ENCODE assay signal across 26 mouse cellular contexts in genomic region chr4:125736783-125737182, GRCm38 (mm10).
DNase-seq lines count a peak whose midpoint lies in the region; ATAC-seq and TF ChIP-seq lines count a peak whose summit lies in the region.
"Had no signal": no experiment of that assay in that cellular context is flagged by ENCODE, and none has a peak within 500 bp of the region (broad histone marks: within the 10 kb centered on the region; RNA-seq: fewer than 3 reads in every experiment).

No protein-coding gene starts in this region.

- no peak overlapping the region for H3K9ac ChIP-seq in hindbrain, postnatal 0 days (replicated peaks; ENCODE audit: low read length)
- no peak overlapping the region for H3K9ac ChIP-seq in hindbrain, embryonic 13.5 days
- H3K9ac ChIP-seq in kidney, embryonic 14.5 days (ENCODE audit: low read depth, low read length), result no peak overlapping the region
- H3K9ac ChIP-seq: embryonic facial prominence, embryonic 12.5 days; embryonic facial prominence, embryonic 15.5 days; forebrain, embryonic 12.5 days; heart, embryonic 12.5 days; heart, embryonic 15.5 days; hindbrain, embryonic 14.5 days had no signal

- WGBS in hindbrain, postnatal 0 days, result 56% methylated on average over 4 of the region's 4 CpGs
- 62% methylated on average over 4 of the region's 4 CpGs for WGBS in hindbrain, embryonic 13.5 days
- 79% methylated on average over 4 of the region's 4 CpGs for WGBS in kidney, embryonic 14.5 days

- H3K4me2 ChIP-seq in hindbrain, postnatal 0 days (ENCODE audit: low read depth, low read length), result no peak overlapping the region
- no peak overlapping the region for H3K4me2 ChIP-seq in hindbrain, embryonic 13.5 days
- no peak overlapping the region for H3K4me2 ChIP-seq in kidney, embryonic 14.5 days (replicated peaks; ENCODE audit: low read depth, low read length)
- H3K4me2 ChIP-seq: embryonic facial prominence, embryonic 12.5 days; embryonic facial prominence, embryonic 15.5 days; forebrain, embryonic 12.5 days; heart, embryonic 12.5 days; heart, embryonic 15.5 days; hindbrain, embryonic 14.5 days had no signal

- no peaks in the 10 kb centered on the region for H3K36me3 ChIP-seq in hindbrain, postnatal 0 days (ENCODE audit: insufficient read depth, low read length)
- no peaks in the 10 kb centered on the region for H3K36me3 ChIP-seq in hindbrain, embryonic 13.5 days
- no peaks in the 10 kb centered on the region for H3K36me3 ChIP-seq in kidney, embryonic 14.5 days (ENCODE audit: control insufficient read depth, insufficient read depth, low read length)
- H3K36me3 ChIP-seq: embryonic facial prominence, embryonic 12.5 days; embryonic facial prominence, embryonic 15.5 days; forebrain, embryonic 12.5 days; heart, embryonic 12.5 days; heart, embryonic 15.5 days; hindbrain, embryonic 10.5 days had no signal

- no peaks in the 10 kb centered on the region for H3K27me3 ChIP-seq in hindbrain, postnatal 0 days (ENCODE audit: insufficient read depth, low read length)
- H3K27me3 ChIP-seq in hindbrain, embryonic 13.5 days, result peaks cover 15% of the 10 kb centered on the region
- H3K27me3 ChIP-seq in kidney, embryonic 14.5 days (ENCODE audit: control insufficient read depth, insufficient read depth, low read length), result no peaks in the 10 kb centered on the region
- H3K27me3 ChIP-seq: embryonic facial prominence, embryonic 15.5 days had no signal

- H3K27ac ChIP-seq in hindbrain, postnatal 0 days, result no peak overlapping the region
- H3K27ac ChIP-seq in hindbrain, embryonic 13.5 days, result no peak overlapping the region
- H3K27ac ChIP-seq in kidney, embryonic 14.5 days (ENCODE audit: low read depth, low read length), result no peak overlapping the region
- H3K27ac ChIP-seq: embryonic facial prominence, embryonic 12.5 days; embryonic facial prominence, embryonic 15.5 days; forebrain, embryonic 12.5 days; heart, embryonic 15.5 days; hindbrain, embryonic 10.5 days; hindbrain, embryonic 14.5 days had no signal

- no peak for DNase-seq in hindbrain, postnatal 0 days (ENCODE audit: low spot score)
- DNase-seq in MN1 (ENCODE audit: low spot score), result peak; percentile 66
- peak; percentile 30 for DNase-seq in R1 (ENCODE audit: low read depth, low spot score)
- DNase-seq in retina, embryonic 14.5 days (ENCODE audit: low spot score), result peak; percentile 44
- no peak for DNase-seq in right cerebral cortex, postnatal 4 days
- DNase-seq: adrenal gland, adult 2 months; adrenal gland, postnatal 14 days; cerebellum, adult 11-12 months; cerebellum, adult 8-10 months; cerebellum, postnatal 14 days; gastrocnemius, postnatal 25 days; heart, adult 18-20 months; heart, postnatal 10 days; heart, postnatal 36 days had no signal

- no peak for TF ChIP-seq CTCF in hindbrain, postnatal 0 days (IDR thresholded peaks at IDR 0.05; ENCODE audit: low read depth)

- no peaks in the 10 kb centered on the region for H3K9me3 ChIP-seq in hindbrain, postnatal 0 days (ENCODE audit: low read length)
- no peaks in the 10 kb centered on the region for H3K9me3 ChIP-seq in hindbrain, embryonic 13.5 days
- H3K9me3 ChIP-seq in kidney, embryonic 14.5 days (ENCODE audit: control insufficient read depth, low read length), result no peaks in the 10 kb centered on the region
- H3K9me3 ChIP-seq: embryonic facial prominence, embryonic 12.5 days; embryonic facial prominence, embryonic 15.5 days; forebrain, embryonic 12.5 days; heart, embryonic 12.5 days; heart, embryonic 15.5 days had no signal

- no peak overlapping the region for H3K4me3 ChIP-seq in hindbrain, postnatal 0 days (ENCODE audit: low read length)
- no peak overlapping the region for H3K4me3 ChIP-seq in hindbrain, embryonic 13.5 days
- no peak overlapping the region for H3K4me3 ChIP-seq in kidney, embryonic 14.5 days (ENCODE audit: low read length)
- H3K4me3 ChIP-seq: embryonic facial prominence, embryonic 12.5 days; embryonic facial prominence, embryonic 15.5 days; forebrain, embryonic 12.5 days; heart, embryonic 12.5 days; heart, embryonic 15.5 days; hindbrain, embryonic 10.5 days had no signal

- no peaks in the 10 kb centered on the region for H3K4me1 ChIP-seq in hindbrain, postnatal 0 days (ENCODE audit: insufficient read depth, low read length)
- no peaks in the 10 kb centered on the region; the same call in 1 of the 2 replicates for H3K4me1 ChIP-seq in hindbrain, embryonic 13.5 days (replicated peaks)
- H3K4me1 ChIP-seq in kidney, embryonic 14.5 days (ENCODE audit: control insufficient read depth, insufficient read depth, low read length), result no peaks in the 10 kb centered on the region
- H3K4me1 ChIP-seq: embryonic facial prominence, embryonic 12.5 days; heart, embryonic 12.5 days; heart, embryonic 15.5 days had no signal

- peak; percentile 25; the same call in 1 of the 2 replicates for ATAC-seq in hindbrain, postnatal 0 days
- no peak for ATAC-seq in hindbrain, embryonic 13.5 days (ENCODE audit: low FRiP score)
- no peak for ATAC-seq in kidney, embryonic 14.5 days (ENCODE audit: low FRiP score, low TSS enrichment)
- ATAC-seq: CD4-positive, CD25-positive, alpha-beta regulatory T cell, adult 4 months; forebrain, embryonic 16.5 days; intestine, postnatal 0 days had no signal

Comparison
In these comparisons a context has a peak if more than half of its experiments do, and no peak if none do; other contexts are left out.
1. DNase-seq: peak in MN1 (single experiment), R1 (single experiment) and retina, embryonic 14.5 days (single experiment); none in hindbrain, postnatal 0 days (single experiment) and right cerebral cortex, postnatal 4 days (single experiment).